Mouse (Mus musculus): ENCODE results near the gene Rack1. TPM values are rescaled to one million over a fixed set of nuclear protein-coding genes. Genes with fewer than 3 reads are reported as not detected.

Gene Rack1
- polyA plus RNA-seq, 1 experiment from 2014 or later: 565 TPM

- peak overlapping the region; percentile 58 for H3K4me3 ChIP-seq (replicated peaks)
- H3K9me3 ChIP-seq: no peaks in the 10 kb centered on the region
- no peak overlapping the region for H3K4me2 ChIP-seq
- no peak for ATAC-seq (ENCODE audit: low FRiP score)
- no peak overlapping the region for H3K9ac ChIP-seq
- no peak overlapping the region for H3K27ac ChIP-seq
- WGBS: 77% methylated on average over 4 of the region's 4 CpGs
- H3K4me1 ChIP-seq: peaks cover 23% of the 10 kb centered on the region
- peaks cover 21% of the 10 kb centered on the region for H3K27me3 ChIP-seq
- H3K36me3 ChIP-seq (replicated peaks): no peaks in the 10 kb centered on the region
Measured at GRCm38 (mm10) chr11:48852190-48852589, 52.1 kb downstream of the Rack1 start.

DNA sequence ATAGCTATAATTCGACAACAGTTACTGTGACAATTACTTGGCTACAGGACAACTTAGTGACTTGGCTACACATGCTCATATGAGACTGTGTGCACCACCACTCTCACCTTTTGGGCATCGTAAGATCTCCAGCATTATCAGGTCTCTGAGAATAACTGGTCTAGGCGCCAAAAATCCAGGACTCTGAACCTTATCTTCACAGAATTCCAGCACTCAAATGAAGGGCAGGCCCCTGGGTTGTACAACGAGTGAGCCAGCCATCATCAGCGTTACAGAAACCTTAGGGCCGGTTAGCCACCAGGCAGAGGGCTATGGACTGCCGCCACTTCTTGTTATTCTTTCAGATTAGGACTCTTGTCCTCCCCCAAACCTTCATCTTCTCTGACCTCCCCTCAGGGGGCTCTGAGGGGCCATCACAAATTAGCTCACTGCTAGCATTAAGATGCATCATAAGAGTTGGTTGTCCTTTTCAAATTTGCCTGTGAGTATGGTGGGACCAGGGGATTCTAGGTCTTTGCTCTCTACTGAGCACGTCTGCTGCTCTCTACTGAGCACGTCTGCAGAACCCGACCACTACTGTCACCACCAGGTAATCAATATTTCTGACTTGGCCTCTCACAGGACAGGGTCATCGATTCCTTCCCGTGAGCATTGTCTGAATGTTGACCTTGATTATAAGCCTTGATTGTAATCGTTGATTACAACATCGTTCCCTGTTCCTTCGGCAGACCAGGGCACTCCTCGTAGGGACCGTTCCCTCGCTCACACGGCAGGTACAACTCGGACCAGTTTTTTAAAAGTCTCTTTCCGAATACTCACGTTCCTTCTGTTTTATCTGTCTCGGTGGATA lies 52.7 kb downstream of the Rack1 start:
- WGBS: 8% methylated on average over 23 of the region's 23 CpGs
- H3K9ac ChIP-seq: peak overlapping the region; percentile 50
- H3K4me1 ChIP-seq: peaks cover 26% of the 10 kb centered on the region
- peak overlapping the region; percentile 58 for H3K4me3 ChIP-seq (replicated peaks)
- no peak overlapping the region for H3K27ac ChIP-seq
- ATAC-seq (ENCODE audit: low FRiP score): peak; percentile 18; the same call in 1 of the 2 replicates
- peaks cover 23% of the 10 kb centered on the region for H3K27me3 ChIP-seq
- H3K4me2 ChIP-seq: peak overlapping the region; percentile 85
- no peaks in the 10 kb centered on the region for H3K9me3 ChIP-seq
- H3K36me3 ChIP-seq (replicated peaks): no peaks in the 10 kb centered on the region

GRCm38 (mm10) chr11:48853474-48854180 lies 53.5 kb downstream of the Rack1 start:
- H3K27ac ChIP-seq: no peak overlapping the region
- H3K27me3 ChIP-seq: peaks cover 27% of the 10 kb centered on the region
- H3K9ac ChIP-seq: peak overlapping the region; percentile 58
- no peaks in the 10 kb centered on the region for H3K9me3 ChIP-seq
- peak; percentile 68 for ATAC-seq (ENCODE audit: low FRiP score)
- no peaks in the 10 kb centered on the region for H3K36me3 ChIP-seq (replicated peaks)
- H3K4me1 ChIP-seq: peaks cover 34% of the 10 kb centered on the region
- peak overlapping the region; percentile 58 for H3K4me3 ChIP-seq (replicated peaks)
- H3K4me2 ChIP-seq: peak overlapping the region; percentile 85
- under 1% methylated on average over 31 of the region's 31 CpGs for WGBS

Other genes with a start within 250 kb of the Rack1 start
- gene Trim41, start 17.0 kb downstream of the Rack1 start, polyA plus RNA-seq (2016; fragmentation: Nextera tagmentation; extraction: Ambion mirVana): 6.2 and 6.8 TPM in 2 replicates
- 0.76 and 1.00 TPM in 2 replicates for gene Trim7, start 25.8 kb downstream of the Rack1 start, polyA plus RNA-seq (2016; fragmentation: Nextera tagmentation; extraction: Ambion mirVana)
- gene Gm12184, start 26.3 kb downstream of the Rack1 start, polyA plus RNA-seq (2016; fragmentation: Nextera tagmentation; extraction: Ambion mirVana): 6.8 and 9.4 TPM in 2 replicates
- 1.2 and 1.8 TPM in 2 replicates for gene Irgm1, start 71.4 kb downstream of the Rack1 start, polyA plus RNA-seq (2016; fragmentation: Nextera tagmentation; extraction: Ambion mirVana)
- gene Gm5431, start 101.9 kb downstream of the Rack1 start, polyA plus RNA-seq (2016; fragmentation: Nextera tagmentation; extraction: Ambion mirVana): 0.09 TPM in 1 of 2 replicates, not detected in the other
- 1.8 and 2.0 TPM in 2 replicates for gene Psme2b, start 145.9 kb downstream of the Rack1 start, polyA plus RNA-seq (2016; fragmentation: Nextera tagmentation; extraction: Ambion mirVana)
- gene Olfr56, start 178.6 kb downstream of the Rack1 start, polyA plus RNA-seq (2016; fragmentation: Nextera tagmentation; extraction: Ambion mirVana): not detected in 2 replicates
- gene 9930111J21Rik1, start 179.1 kb downstream of the Rack1 start, polyA plus RNA-seq (2016; fragmentation: Nextera tagmentation; extraction: Ambion mirVana): 0.23 TPM in 1 of 2 replicates, not detected in the other
- gene Gm12185, start 191.9 kb downstream of the Rack1 start, polyA plus RNA-seq (2016; fragmentation: Nextera tagmentation; extraction: Ambion mirVana): not detected in 2 replicates
- not detected in 2 replicates for gene Tgtp1, start 193.8 kb downstream of the Rack1 start, polyA plus RNA-seq (2016; fragmentation: Nextera tagmentation; extraction: Ambion mirVana)

Measured in forebrain, embryonic 12.5 days (tissue).